Mouse (Mus musculus) thymus, adult 2 months (tissue): ENCODE data around the gene Tnni3k.

Experiments used
- CTCF ChIP-seq: fragments of 200-500 bp; IDR thresholded peaks from 2 replicates; pipeline ENCODE4 v1.5.1; 2012; ENCODE audit warnings: mild to moderate bottlenecking, control low read depth, low read length, moderate library complexity, borderline replicate concordance; ENCODE audit not compliant: control insufficient read depth, poor library complexity, insufficient read depth; ENCODE audit errors: extremely low read depth
- POLR2A ChIP-seq: fragments of 200-500 bp; IDR thresholded peaks from 2 replicates; pipeline ENCODE4 v1.6.1; 2012; ENCODE audit warnings: mild to moderate bottlenecking, low read length, control low read depth, moderate library complexity; ENCODE audit not compliant: control insufficient read depth, poor library complexity, insufficient read depth; ENCODE audit errors: extremely low read depth

DNA sequence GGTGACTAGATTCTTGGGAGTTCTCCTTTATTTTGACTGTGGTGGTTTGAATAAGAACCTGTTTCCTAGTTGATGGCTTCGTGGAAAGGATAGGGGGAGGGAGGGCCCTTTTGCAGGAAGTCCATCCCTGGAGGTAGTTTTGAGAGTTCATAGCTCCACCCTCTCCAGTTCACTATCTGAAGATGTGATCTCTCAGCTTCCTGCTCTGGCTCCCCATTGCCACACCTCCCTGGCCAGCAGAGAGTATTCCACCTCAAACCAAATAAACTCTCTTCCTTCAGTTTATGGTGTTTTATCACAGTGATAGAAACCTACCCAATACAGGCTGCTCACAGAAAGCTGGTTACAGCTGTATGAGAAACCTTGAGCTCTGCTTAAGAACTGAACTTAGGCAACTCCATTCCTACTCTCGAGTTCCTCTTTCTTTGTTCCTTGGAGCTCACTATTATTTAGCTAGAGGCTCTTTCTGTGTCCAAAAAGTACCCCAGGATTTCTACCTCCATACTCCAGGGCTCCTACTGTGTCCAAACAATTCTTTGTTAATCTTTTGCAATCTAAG is 173.7 kb downstream of the Tnni3k start:
- TF ChIP-seq POLR2A (no peak), CTCF (no peak)
